In the genomic region with DNA sequence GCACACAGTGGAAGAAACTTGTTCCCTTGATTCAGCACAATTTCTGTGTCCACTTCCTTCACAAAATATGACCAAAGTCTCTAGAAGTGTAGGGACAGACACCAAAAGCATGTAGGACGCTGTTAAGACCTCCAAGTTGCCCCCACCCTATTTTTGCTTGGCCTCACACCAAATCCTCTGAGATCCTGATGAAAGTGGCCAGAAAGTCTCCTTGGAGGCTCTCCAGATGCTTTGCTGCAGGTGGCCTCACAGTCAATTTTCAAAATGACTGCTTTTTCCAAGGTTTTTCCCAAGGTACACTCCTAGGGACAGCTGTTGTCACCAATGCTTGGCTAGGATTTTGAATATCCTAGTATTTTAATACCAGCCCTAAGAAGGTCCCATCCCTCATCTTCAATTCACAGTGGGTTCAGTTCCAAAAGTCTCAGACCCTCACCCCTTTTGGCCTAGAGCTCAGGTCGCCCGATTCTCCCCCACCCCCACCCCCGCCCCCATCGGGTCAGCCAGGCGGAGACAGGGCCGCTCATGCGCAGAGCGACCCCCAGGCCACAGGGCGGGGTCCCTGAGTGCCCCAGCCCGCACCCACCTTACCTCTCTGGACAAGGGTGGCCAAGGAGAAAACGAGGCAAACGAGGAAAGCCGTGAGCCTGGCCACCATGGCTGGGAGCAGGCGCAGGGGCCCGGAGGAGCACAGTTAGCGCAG, we compare ENCODE assay signal across 7 mouse cellular contexts. TPM values are rescaled to one million over a fixed set of nuclear protein-coding genes. Genes with fewer than 3 reads are reported as not detected.
A peak's percentile ranks its signal among the peaks of the same experiment; 100 is the strongest.
DNase-seq lines count a peak whose midpoint lies in the region; ATAC-seq and TF ChIP-seq lines count a peak whose summit lies in the region.

No protein-coding gene starts in this region.

- peak overlapping the region; percentile 53 for H3K4me3 ChIP-seq in lung, embryonic 14.5 days (ENCODE audit: low read depth, low read length)
- peak overlapping the region; percentile 59 for H3K4me3 ChIP-seq in hindbrain, embryonic 10.5 days

- TF ChIP-seq CTCF in lung, embryonic 14.5 days (IDR thresholded peaks at IDR 0.05; ENCODE audit: low read depth), result no peak

- peak overlapping the region; percentile 62 for H3K9ac ChIP-seq in lung, embryonic 14.5 days

- no peaks in the 10 kb centered on the region for H3K27me3 ChIP-seq in lung, embryonic 14.5 days (ENCODE audit: insufficient read depth, low read length)
- H3K27me3 ChIP-seq in hindbrain, embryonic 10.5 days (ENCODE audit: insufficient read depth, poor library complexity, severe bottlenecking), result peaks cover 5% of the 10 kb centered on the region; the same call in 1 of the 2 replicates

- H3K4me1 ChIP-seq in lung, embryonic 14.5 days (ENCODE audit: insufficient read depth), result no peaks in the 10 kb centered on the region
- 0 out of 2 replicates have a peak, but pooled peaks cover 2% of the 10 kb centered on the region for H3K4me1 ChIP-seq in hindbrain, embryonic 10.5 days (replicated peaks)

- 17% methylated on average over 17 of the region's 17 CpGs for WGBS in lung, embryonic 14.5 days
- 24% methylated on average over 17 of the region's 17 CpGs for WGBS in hindbrain, embryonic 10.5 days

- peak overlapping the region; percentile 71 for H3K4me2 ChIP-seq in lung, embryonic 14.5 days

- H3K9me3 ChIP-seq in lung, embryonic 14.5 days (ENCODE audit: low read depth, low read length), result no peaks in the 10 kb centered on the region
- H3K9me3 ChIP-seq in hindbrain, embryonic 10.5 days, result no peaks in the 10 kb centered on the region

- H3K27ac ChIP-seq in lung, embryonic 14.5 days (ENCODE audit: low read depth), result peak overlapping the region; percentile 80; the same call in 1 of the 2 replicates
- H3K27ac ChIP-seq in hindbrain, embryonic 10.5 days, result peak overlapping the region; percentile 94

- no peak for DNase-seq in lung, embryonic 14.5 days
- no peak for DNase-seq in lung, postnatal 36 days
- DNase-seq in cerebellum, adult 9-10 months, result peak; percentile 59
- DNase-seq in hindbrain, embryonic 10.5 days (ENCODE audit: low spot score), result peak; percentile 2
- no peak for DNase-seq in embryo, embryonic 11 days
- DNase-seq in spleen, postnatal 14 days (ENCODE audit: low spot score in 2 of 2), result no peak

- H3K36me3 ChIP-seq in lung, embryonic 14.5 days (ENCODE audit: insufficient read depth), result no peaks in the 10 kb centered on the region
- H3K36me3 ChIP-seq in hindbrain, embryonic 10.5 days, result no peaks in the 10 kb centered on the region

- ATAC-seq in lung, embryonic 14.5 days (ENCODE audit: insufficient read depth), result no peak; the same call in 1 of the 2 replicates
- 0 out of 2 replicates have a peak, but pooled peaks have one; percentile 2 for ATAC-seq in megakaryocyte, adult 5-6 weeks (ENCODE audit: poor library complexity, severe bottlenecking)

RNA-seq across cellular contexts. Expression of gene Cd99l2, which starts 0.6 kb away (rescaled TPM):
- 23.6 and 24.0 TPM in 2 replicates for polyA plus RNA-seq in lung, embryonic 14.5 days (2014; fragmentation: Nextera tagmentation; extraction: Ambion mirVana)
- polyA plus RNA-seq in hindbrain, embryonic 10.5 days (2016; fragmentation: Nextera tagmentation; extraction: Ambion mirVana), result 25.7 and 27.5 TPM in 2 replicates
- total RNA-seq in megakaryocyte, adult 5-6 weeks (2015), result 5.1 TPM in 2 replicates
- 9.9 and 11.6 TPM in 2 replicates for total RNA-seq in megakaryocyte, adult 5-6 weeks (2017)

Comparison
In these comparisons a context has a peak if more than half of its experiments do, and no peak if none do; other contexts are left out.
1. DNase-seq: peak in cerebellum, adult 9-10 months (single experiment) and hindbrain, embryonic 10.5 days (single experiment); none in lung, embryonic 14.5 days (single experiment), lung, postnatal 36 days (single experiment), embryo, embryonic 11 days (single experiment) and spleen, postnatal 14 days (0 of 2).